Mouse (Mus musculus) MEL (cell line): ENCODE measurements around the gene Scamp2. TPM values are rescaled to one million over a fixed set of nuclear protein-coding genes. Genes with fewer than 3 reads are reported as not detected.

ENCODE experiments used
- DNase-seq: peaks from one replicate; pipeline ENCODE4 v3.0.0; 2011; ENCODE audit warnings: low read depth, low spot score
- H3K27ac ChIP-seq: 2 replicates; pipeline ENCODE4 v1.5.1; 2012; ENCODE audit warnings: low read depth, mild to moderate bottlenecking, control low read depth, low read length, moderate library complexity; ENCODE audit not compliant: control insufficient read depth
- H3K27me3 ChIP-seq, 2 experiments: fragments of 150-350 bp in 1 of 2; sonication (generic) in 1 of 2; 2 replicates each; pipeline ENCODE4 v1.6.1; 2012; ENCODE audit warnings: low read length in 2 of 2, mild to moderate bottlenecking in 2 of 2, improper control_type of control experiment in 1 of 2, moderate library complexity in 1 of 2; ENCODE audit not compliant: insufficient read depth in 2 of 2, control insufficient read depth in 1 of 2
- H3K36me3 ChIP-seq, 2 experiments: 2 replicates each; pipeline ENCODE4 v1.6.1; 2012 to 2014; ENCODE audit warnings: low read length in 2 of 2, improper control_type of control experiment in 1 of 2, inconsistent platforms in 1 of 2, mild to moderate bottlenecking in 1 of 2; ENCODE audit not compliant: insufficient read depth in 2 of 2, control insufficient read depth in 1 of 2
- H3K4me1 ChIP-seq, 2 experiments: fragments of 150-350 bp in 1 of 2; sonication (generic) in 1 of 2; 2 replicates each; pipeline ENCODE4 v1.6.1; 2012; ENCODE audit warnings: low read length in 2 of 2, improper control_type of control experiment in 1 of 2, mild to moderate bottlenecking in 1 of 2; ENCODE audit not compliant: insufficient read depth in 2 of 2, control insufficient read depth in 1 of 2
- H3K4me3 ChIP-seq, 2 experiments: fragments of 150-350 bp in 1 of 2; sonication (generic) in 1 of 2; 2 replicates each; pipeline ENCODE4 v1.5.1; 2012; ENCODE audit warnings: low read depth in 2 of 2, low read length in 2 of 2, mild to moderate bottlenecking in 2 of 2, moderate library complexity in 2 of 2, control low read depth in 1 of 2, improper control_type of control experiment in 1 of 2; ENCODE audit not compliant: control insufficient read depth in 1 of 2, insufficient read depth in 1 of 2
- H3K79me2 ChIP-seq: 2 replicates; pipeline ENCODE4 v1.6.1; 2012; ENCODE audit warnings: mild to moderate bottlenecking, low read length, moderate library complexity; ENCODE audit not compliant: control insufficient read depth, poor library complexity, insufficient read depth
- H3K9ac ChIP-seq: 2 replicates; pipeline ENCODE4 v1.6.1; 2012; ENCODE audit warnings: low read depth, mild to moderate bottlenecking, control low read depth, low read length, moderate library complexity; ENCODE audit not compliant: control insufficient read depth, poor library complexity, severe bottlenecking
- H3K9me3 ChIP-seq: fragments of 150-350 bp; sonication (generic); replicated peaks from 2 replicates; pipeline ENCODE4 v1.6.1; 2012; ENCODE audit warnings: mild to moderate bottlenecking, low read length, improper control_type of control experiment, moderate library complexity; ENCODE audit not compliant: insufficient read depth
- BHLHE40 ChIP-seq: IDR thresholded peaks from 2 replicates; pipeline ENCODE4 v1.6.1; 2012; ENCODE audit warnings: low read depth, mild to moderate bottlenecking, inconsistent platforms, low read length, improper control_type of control experiment, borderline replicate concordance
- CHD1 ChIP-seq: IDR thresholded peaks from 2 replicates; pipeline ENCODE4 v1.6.1; 2012; ENCODE audit warnings: low read depth, mild to moderate bottlenecking, inconsistent platforms, low read length, improper control_type of control experiment
- CHD2 ChIP-seq: IDR thresholded peaks from 2 replicates; pipeline ENCODE4 v1.6.1; 2011; ENCODE audit warnings: low read length, improper control_type of control experiment
- ELF1 ChIP-seq: IDR thresholded peaks from 2 replicates; pipeline ENCODE4 v1.6.1; 2014; ENCODE audit warnings: low read depth, mild to moderate bottlenecking, inconsistent platforms, low read length, improper control_type of control experiment, moderate library complexity
- EP300 ChIP-seq, 2 experiments: IDR thresholded peaks; 2 replicates each; pipeline ENCODE4 v1.6.1; 2011; ENCODE audit warnings: improper control_type of control experiment in 2 of 2, low read length in 2 of 2, low read depth in 1 of 2, mild to moderate bottlenecking in 1 of 2
- HCFC1 ChIP-seq: IDR thresholded peaks from 2 replicates; pipeline ENCODE4 v1.6.1; 2012; ENCODE audit warnings: low read depth, mild to moderate bottlenecking, inconsistent platforms, low read length, improper control_type of control experiment, moderate library complexity
- KAT2A ChIP-seq: conservative IDR thresholded peaks from 2 replicates; pipeline ENCODE4 v1.6.1; 2012; ENCODE audit warnings: low read depth, low read length, improper control_type of control experiment, inconsistent platforms
- MAX ChIP-seq: IDR thresholded peaks from 2 replicates; pipeline ENCODE4 v1.6.1; 2011; ENCODE audit warnings: low read length, improper control_type of control experiment
- MYB ChIP-seq: IDR thresholded peaks from 2 replicates; pipeline ENCODE4 v1.6.1; 2011; ENCODE audit warnings: mild to moderate bottlenecking, low read depth, low read length, improper control_type of control experiment
- NELFE ChIP-seq: IDR thresholded peaks from 2 replicates; pipeline ENCODE4 v1.6.1; 2011; ENCODE audit warnings: low read depth, low read length, improper control_type of control experiment
- NRF1 ChIP-seq: IDR thresholded peaks from 2 replicates; pipeline ENCODE4 v1.6.1; 2014; ENCODE audit warnings: low read depth, mild to moderate bottlenecking, inconsistent platforms, low read length, improper control_type of control experiment, moderate library complexity; ENCODE audit not compliant: poor library complexity, insufficient read depth, severe bottlenecking
- POLR2A ChIP-seq, 2 experiments: IDR thresholded peaks; 2 replicates each; pipeline ENCODE4 v1.6.1; 2011 to 2012; ENCODE audit warnings: low read length in 2 of 2, mild to moderate bottlenecking in 2 of 2, control low read depth in 1 of 2, improper control_type of control experiment in 1 of 2, low read depth in 1 of 2, moderate library complexity in 1 of 2; ENCODE audit not compliant: control insufficient read depth in 1 of 2, insufficient read depth in 1 of 2, poor library complexity in 1 of 2
- SIN3A ChIP-seq: IDR thresholded peaks from 2 replicates; pipeline ENCODE4 v1.6.1; 2012; ENCODE audit warnings: low read length, improper control_type of control experiment, inconsistent platforms
- TBP ChIP-seq: IDR thresholded peaks from 2 replicates; pipeline ENCODE4 v1.8.0; 2011; ENCODE audit warnings: low read depth, low read length, improper control_type of control experiment
- TCF12 ChIP-seq: IDR thresholded peaks from 2 replicates; pipeline ENCODE4 v1.6.1; 2014; ENCODE audit warnings: low read depth, mild to moderate bottlenecking, inconsistent platforms, low read length, improper control_type of control experiment, moderate library complexity
- UBTF ChIP-seq: IDR thresholded peaks from 2 replicates; pipeline ENCODE4 v1.6.1; 2012; ENCODE audit warnings: low read depth, mild to moderate bottlenecking, inconsistent platforms, low read length, improper control_type of control experiment, moderate library complexity, borderline replicate concordance; ENCODE audit not compliant: insufficient read depth
- ZC3H11A ChIP-seq: IDR thresholded peaks from 2 replicates; pipeline ENCODE4 v1.6.1; 2012; ENCODE audit warnings: low read depth, mild to moderate bottlenecking, inconsistent platforms, low read length, improper control_type of control experiment
- ZNF384 ChIP-seq: IDR thresholded peaks from 2 replicates; pipeline ENCODE4 v1.6.1; 2012; ENCODE audit warnings: low read depth, mild to moderate bottlenecking, inconsistent platforms, low read length, improper control_type of control experiment
- polyA plus RNA-seq, 2 experiments: library from polyadenylated mRNA; stranded (reverse) in 1 of 2; unstranded in 1 of 2; fragments of >175 nt in 1 of 2; fragments of >200 nt in 1 of 2; gene quantifications; 2 replicates each; pipeline versions ENCODE4 v1.2.1 to v1.2.4; 2012; ENCODE audit warnings: low replicate concordance in 2 of 2, low read depth in 1 of 2; ENCODE audit not compliant: insufficient read length in 2 of 2, insufficient read depth in 1 of 2, missing spikeins in 1 of 2
- total RNA-seq: library from RNA; depleted of rRNA; stranded (reverse); fragments of 300-350 nt; gene quantifications from 2 replicates; pipeline ENCODE4 v1.2.3, GENCODE M21; 2012

Gene Scamp2
- total and polyA plus RNA-seq, 3 experiments, result 35.4 to 51.4 TPM; not detected in 1

DNA sequence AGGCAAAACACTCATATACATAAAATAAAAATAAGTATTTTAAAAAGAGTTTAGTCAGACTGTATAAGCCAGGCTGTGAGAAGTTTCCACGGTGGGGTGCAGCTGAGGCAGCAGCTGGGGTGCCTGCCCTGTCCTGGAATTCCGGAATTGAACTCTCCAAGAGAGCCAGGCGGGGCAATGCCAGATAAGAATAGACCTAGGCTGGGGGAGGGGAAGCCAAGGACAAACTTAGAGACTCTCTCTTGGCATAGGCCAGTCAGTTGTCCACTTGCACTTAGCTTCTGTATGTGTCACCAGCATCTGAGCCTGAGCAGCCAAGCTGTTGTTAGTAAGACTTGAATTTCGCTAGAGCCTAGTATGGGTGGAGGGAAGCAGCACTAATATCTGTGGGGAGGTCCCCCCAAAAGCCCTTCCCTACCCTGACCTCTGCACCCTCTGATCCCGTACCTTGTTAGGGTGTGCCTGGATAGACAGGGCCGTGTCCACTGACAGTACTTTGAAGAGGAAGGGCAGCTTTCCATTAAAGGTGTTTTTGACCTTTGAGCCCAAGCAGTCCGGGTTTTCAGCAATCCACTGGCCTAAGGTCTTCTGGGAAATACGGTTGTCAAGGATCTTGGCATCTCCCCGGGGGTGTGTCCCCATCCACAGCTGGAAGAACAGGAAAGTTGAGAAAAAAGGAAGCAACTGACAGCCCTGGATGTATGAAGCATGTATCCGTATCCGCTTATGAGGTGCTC lies 10.4 kb upstream of the Scamp2 start:
- no peak for TF ChIP-seq NRF1
- H3K9ac ChIP-seq, result no peak overlapping the region
- peaks cover 0 to 4% of the 10 kb centered on the region in 2 experiments; a peak in 2 of 4 replicates for H3K36me3 ChIP-seq
- no peak for DNase-seq
- H3K4me1 ChIP-seq, result peaks cover 0 to 11% of the 10 kb centered on the region in 2 experiments; a peak in 2 of 4 replicates
- H3K27me3 ChIP-seq, result no peaks in the 10 kb centered on the region
- no peaks in the 10 kb centered on the region for H3K9me3 ChIP-seq
- H3K27ac ChIP-seq, result no peak overlapping the region
- no peaks in the 10 kb centered on the region; the same call in 1 of the 2 replicates for H3K79me2 ChIP-seq
- H3K4me3 ChIP-seq, result no peak overlapping the region

- peaks cover 0 to 11% of the 10 kb centered on the region in 2 experiments; a peak in 2 of 4 replicates for H3K4me1 ChIP-seq
- peaks cover 0 to 4% of the 10 kb centered on the region in 2 experiments; a peak in 2 of 4 replicates for H3K36me3 ChIP-seq
- DNase-seq, result peak; percentile 84
- H3K4me3 ChIP-seq, result peak within 1 kb of the TSS; percentile 84 to 93
- peak within 1 kb of the TSS; percentile 74 for H3K9ac ChIP-seq
- peak within 1 kb of the TSS; percentile 21; the same call in 1 of the 2 replicates for H3K27ac ChIP-seq
- no peaks in the 10 kb centered on the region; the same call in 1 of the 2 replicates for H3K79me2 ChIP-seq
- no peaks in the 10 kb centered on the region for H3K9me3 ChIP-seq
- H3K27me3 ChIP-seq, result no peaks in the 10 kb centered on the region
- TF ChIP-seq SIN3A (peak; percentile 84; the same call in 1 of the 2 replicates), CHD2 (peak; percentile 23; the same call in 1 of the 2 replicates), TBP (0 out of 2 replicates have a peak, but pooled peaks have one; percentile 31), BHLHE40 (no peak), NELFE (peak; percentile 75), ZNF384 (0 out of 2 replicates have a peak, but pooled peaks have one; percentile 5), ELF1 (peak; percentile 63), MYB (peak; percentile 67; the same call in 1 of the 2 replicates), POLR2A (IDR thresholded peaks at IDR 0.05; ENCODE audit: control insufficient read depth in 1 of 2, insufficient read depth in 1 of 2, low read depth in 1 of 2, low read length in 2 of 2, poor library complexity in 1 of 2) (peak; percentile 56 to 85; a peak in 3 of 4 replicates), EP300 (IDR thresholded peaks at IDR 0.05; ENCODE audit: low read depth in 1 of 2, low read length in 2 of 2) (0 out of 4 replicates have a peak, but pooled peaks of 1 of the 2 experiments have one; percentile 7), MAX (no peak), CHD1 (no peak), UBTF (no peak), HCFC1 (peak; percentile 99), ZC3H11A (no peak), KAT2A (peak; percentile 81; the same call in 1 of the 2 replicates), TCF12 (no peak)
Observed at GRCm38 (mm10) chr9:57552139-57552887, 8.4 kb upstream of the Scamp2 start, which contains the start of gene Mpi. Gene Mpi, minus strand, starts transcription at chr9:57552763.
